Mouse (Mus musculus) megakaryocyte-erythroid progenitor cell, adult 5-6 weeks (primary cell): ENCODE data around the gene Mpzl1. TPM values are rescaled to one million over a fixed set of nuclear protein-coding genes. Genes with fewer than 3 reads are reported as not detected.
A peak's percentile ranks its signal among the peaks of the same experiment; 100 is the strongest.
"Not testable (repeated sequence)": the region's sequence is repeated elsewhere in the genome, so short reads cannot be mapped to it uniquely, and the experiment has no call there.

Experiments
- ATAC-seq: replicated peaks from 2 replicates; pipeline ENCODE4 v1.8.0; 2016; ENCODE audit warnings: mild to moderate bottlenecking, inconsistent platforms; ENCODE audit not compliant: severe bottlenecking, poor library complexity, low FRiP score, low TSS enrichment
- total RNA-seq, 2 experiments: library from RNA; stranded (forward) in 1 of 2; stranded (reverse) in 1 of 2; fragments of 200-1000, 215-1000 nt in 1 of 2; fragments of >200 nt in 1 of 2; fragmentation: Nextera tagmentation in 1 of 2; gene quantifications; 2 replicates each; pipeline ENCODE4 v1.2.3; 2014 to 2017

Gene Mpzl1
- total RNA-seq (2014; fragmentation: Nextera tagmentation) (0.77 and 3.5 TPM in 2 replicates), total RNA-seq (2017) (1.2 and 3.5 TPM in 2 replicates)

GRCm38 (mm10) chr1:165634151-165634884 is at the start of gene Mpzl1:
Gene Mpzl1 (minus strand): TSS chr1:165634538.
- ATAC-seq, result peak; percentile 99

- ATAC-seq, result no peak
Observed at GRCm38 (mm10) chr1:165682056-165682853, 47.9 kb upstream of the Mpzl1 start.

GRCm38 (mm10) chr1:165681045-165681794 is 46.9 kb upstream of the Mpzl1 start:
- peak; percentile 51; the same call in 1 of the 2 replicates for ATAC-seq

- ATAC-seq, result not testable (repeated sequence)
Observed at GRCm38 (mm10) chr1:165680086-165680485, 45.7 kb upstream of the Mpzl1 start.

GRCm38 (mm10) chr1:165679618-165679997 is 45.3 kb upstream of the Mpzl1 start:
- ATAC-seq, result no peak

GRCm38 (mm10) chr1:165678861-165679617 is 44.7 kb upstream of the Mpzl1 start:
- no peak for ATAC-seq

- no peak for ATAC-seq
Observed at GRCm38 (mm10) chr1:165677558-165677957, 43.2 kb upstream of the Mpzl1 start.

- ATAC-seq, result no peak
Observed at GRCm38 (mm10) chr1:165676993-165677392, 42.7 kb upstream of the Mpzl1 start.

GRCm38 (mm10) chr1:165675167-165675566 is 40.8 kb upstream of the Mpzl1 start:
- ATAC-seq, result no peak; the same call in 1 of the 2 replicates

- 0 out of 2 replicates have a peak, but pooled peaks have one; percentile 29 for ATAC-seq
Observed at GRCm38 (mm10) chr1:165672355-165672754, 38.0 kb upstream of the Mpzl1 start.

GRCm38 (mm10) chr1:165670056-165670455 is 35.7 kb upstream of the Mpzl1 start:
- no peak for ATAC-seq

GRCm38 (mm10) chr1:165668904-165669303 is 34.6 kb upstream of the Mpzl1 start:
- ATAC-seq, result no peak

- ATAC-seq, result no peak
Observed at GRCm38 (mm10) chr1:165667380-165667779, 33.0 kb upstream of the Mpzl1 start.

GRCm38 (mm10) chr1:165666944-165667343 is 32.6 kb upstream of the Mpzl1 start:
- ATAC-seq, result no peak

GRCm38 (mm10) chr1:165665758-165666157 is 31.4 kb upstream of the Mpzl1 start:
- ATAC-seq, result no peak

- no peak for ATAC-seq
Observed at GRCm38 (mm10) chr1:165663277-165663676, 28.9 kb upstream of the Mpzl1 start.

GRCm38 (mm10) chr1:165662426-165663192 is 28.3 kb upstream of the Mpzl1 start:
- ATAC-seq, result no peak

GRCm38 (mm10) chr1:165661725-165662124 is 27.4 kb upstream of the Mpzl1 start:
- no peak for ATAC-seq
